In genomic region chr6:148329976-148330375, GRCm38 (mm10) we compare ENCODE assay signal across 17 mouse cellular contexts.
"Had no signal": no experiment of that assay in that cellular context is flagged by ENCODE, and none has a peak within 500 bp of the region (broad histone marks: within the 10 kb centered on the region; RNA-seq: fewer than 3 reads in every experiment).

No protein-coding gene starts in this region.

- H3K4me2 ChIP-seq: midbrain, embryonic 12.5 days; neural tube, embryonic 13.5 days; neural tube, embryonic 15.5 days; stomach, embryonic 15.5 days had no signal

- ATAC-seq: midbrain, embryonic 16.5 days had no signal

- DNase-seq: lung, adult 18-20 months; lung, postnatal 10 days; lung, postnatal 4 days; midbrain, embryonic 14.5 days; right cerebral cortex, postnatal 14 days; thymus, adult 2 months; thymus, postnatal 25 days; thymus, postnatal 4 days had no signal

- H3K4me3 ChIP-seq: midbrain, embryonic 10.5 days; midbrain, embryonic 12.5 days; myocyte; neural tube, embryonic 13.5 days; neural tube, embryonic 15.5 days; stomach, embryonic 15.5 days had no signal

- H3K27ac ChIP-seq: liver, embryonic 14.5 days; midbrain, embryonic 10.5 days; midbrain, embryonic 12.5 days; neural tube, embryonic 13.5 days; neural tube, embryonic 15.5 days; stomach, embryonic 15.5 days; stomach, postnatal 0 days had no signal

- H3K9ac ChIP-seq: liver, embryonic 14.5 days; midbrain, embryonic 12.5 days; neural tube, embryonic 13.5 days; neural tube, embryonic 15.5 days; stomach, embryonic 15.5 days had no signal

- H3K9me3 ChIP-seq: midbrain, embryonic 10.5 days; midbrain, embryonic 12.5 days; neural tube, embryonic 13.5 days; neural tube, embryonic 15.5 days; stomach, embryonic 15.5 days had no signal

- H3K27me3 ChIP-seq: midbrain, embryonic 12.5 days; neural tube, embryonic 13.5 days; neural tube, embryonic 15.5 days; stomach, embryonic 15.5 days had no signal

- H3K4me1 ChIP-seq: midbrain, embryonic 10.5 days; midbrain, embryonic 12.5 days; neural tube, embryonic 13.5 days; neural tube, embryonic 15.5 days; stomach, embryonic 15.5 days had no signal

- H3K36me3 ChIP-seq: midbrain, embryonic 10.5 days; midbrain, embryonic 12.5 days; stomach, embryonic 15.5 days had no signal
